Mouse (Mus musculus) forebrain, embryonic 15.5 days (tissue): Measurements from ENCODE around the gene Gm26897. TPM values are rescaled to one million over a fixed set of nuclear protein-coding genes. Genes with fewer than 3 reads are reported as not detected.

ENCODE experiments used
- ATAC-seq: fragments of 200-750 bp; cut with Nextera tagmentation; replicated peaks from 2 replicates; pipeline ENCODE4 v1.8.0; 2017; ENCODE audit warnings: mild to moderate bottlenecking, moderate TSS enrichment, moderate library complexity
- H3K27ac ChIP-seq: fragments of 300-500 bp; sonication (generic); replicated peaks from 2 replicates; pipeline ENCODE4 v1.5.1; 2015; ENCODE audit warnings: mild to moderate bottlenecking, inconsistent platforms
- H3K27me3 ChIP-seq: fragments of 300-500 bp; sonication (generic); 2 replicates; pipeline ENCODE4 v1.6.1; 2015; ENCODE audit warnings: inconsistent platforms
- H3K36me3 ChIP-seq: fragments of 300-500 bp; sonication (generic); 2 replicates; pipeline ENCODE4 v1.6.1; 2015; ENCODE audit warnings: mild to moderate bottlenecking, inconsistent platforms
- H3K4me1 ChIP-seq: fragments of 300-500 bp; sonication (generic); 2 replicates; pipeline ENCODE4 v1.6.1; 2015; ENCODE audit warnings: inconsistent platforms
- H3K4me2 ChIP-seq: fragments of 300-500 bp; sonication (generic); replicated peaks from 2 replicates; pipeline ENCODE4 v1.6.1; 2015; ENCODE audit warnings: mild to moderate bottlenecking, inconsistent platforms
- H3K4me3 ChIP-seq: fragments of 300-500 bp; sonication (generic); 2 replicates; pipeline ENCODE4 v1.5.1; 2015; ENCODE audit warnings: mild to moderate bottlenecking, inconsistent platforms
- H3K9ac ChIP-seq: fragments of 300-500 bp; sonication (generic); replicated peaks from 2 replicates; pipeline ENCODE4 v1.6.1; 2015; ENCODE audit warnings: mild to moderate bottlenecking, inconsistent platforms
- H3K9me3 ChIP-seq: fragments of 300-500 bp; sonication (generic); 2 replicates; pipeline ENCODE4 v1.6.1; 2016; ENCODE audit warnings: inconsistent platforms
- WGBS: fragments of 180-500 bp; shearing (Covaris S2); methylation state at CpG from one replicate; pipeline ENCODE4 v1.1.7; 2015; ENCODE audit warnings: mixed read lengths; 5-methylcytosine and 5-hydroxymethylcytosine counted together
- polyA plus RNA-seq: library from polyadenylated mRNA; unstranded; fragments of >200 nt; fragmentation: Nextera tagmentation; extraction: Ambion mirVana; gene quantifications from 2 replicates; pipeline ENCODE4 v1.2.1, GENCODE M21; 2015

Gene Gm26897
- polyA plus RNA-seq, 1 experiment from 2014 or later = not detected

- Histone ChIP-seq H3K4me2 (no peak overlapping the region), H3K9me3 (no peaks in the 10 kb centered on the region), H3K4me3 (no peak overlapping the region), H3K27me3 (no peaks in the 10 kb centered on the region), H3K36me3 (no peaks in the 10 kb centered on the region), H3K9ac (no peak overlapping the region), H3K27ac (no peak overlapping the region), H3K4me1 (peaks cover 3% of the 10 kb centered on the region; the same call in 1 of the 2 replicates)
- ATAC-seq = no peak
- 90% methylated on average over 10 of the region's 10 CpGs for WGBS
These were observed 46.2 kb downstream of the Gm26897 start for GRCm38 (mm10) chr5:111779776-111780485.
